Mouse (Mus musculus) hindbrain, embryonic 16.5 days (tissue): ENCODE results near the gene Tmem217. TPM values are rescaled to one million over a fixed set of nuclear protein-coding genes. Genes with fewer than 3 reads are reported as not detected.
A peak's percentile ranks its signal among the peaks of the same experiment; 100 is the strongest.

ENCODE experiments used
- ATAC-seq: fragments of 200-750 bp; cut with Nextera tagmentation; 2 replicates; pipeline ENCODE4 v1.8.0; 2017; ENCODE audit warnings: moderate TSS enrichment, moderate library complexity
- H3K27ac ChIP-seq: fragments of 300-500 bp; sonication (generic); 2 replicates; pipeline ENCODE4 v1.5.1; 2014; ENCODE audit warnings: low read depth, mild to moderate bottlenecking, control low read depth, low read length, moderate library complexity
- H3K27me3 ChIP-seq: fragments of 300-500 bp; sonication (generic); replicated peaks from 2 replicates; pipeline ENCODE4 v1.6.1; 2014; ENCODE audit warnings: low read length; ENCODE audit not compliant: control insufficient read depth, insufficient read depth
- H3K36me3 ChIP-seq: fragments of 300-500 bp; sonication (generic); 2 replicates; pipeline ENCODE4 v1.6.1; 2014; ENCODE audit warnings: mild to moderate bottlenecking, low read length, moderate library complexity, mixed read lengths; ENCODE audit not compliant: control insufficient read depth, insufficient read depth
- H3K4me1 ChIP-seq: fragments of 300-500 bp; sonication (generic); 2 replicates; pipeline ENCODE4 v1.6.1; 2014; ENCODE audit warnings: low read depth, low read length; ENCODE audit not compliant: control insufficient read depth, insufficient read depth
- H3K4me2 ChIP-seq: fragments of 300-500 bp; sonication (generic); 2 replicates; pipeline ENCODE4 v1.6.1; 2014; ENCODE audit warnings: mild to moderate bottlenecking, low read length, control low read depth, moderate library complexity
- H3K4me3 ChIP-seq: fragments of 300-500 bp; sonication (generic); 2 replicates; pipeline ENCODE4 v1.5.1; 2014; ENCODE audit warnings: mild to moderate bottlenecking, low read length, control low read depth, moderate library complexity
- H3K9ac ChIP-seq: fragments of 300-500 bp; sonication (generic); 2 replicates; pipeline ENCODE4 v1.6.1; 2014; ENCODE audit warnings: low read depth, mild to moderate bottlenecking, control low read depth, low read length, moderate library complexity
- H3K9me3 ChIP-seq: fragments of 300-500 bp; sonication (generic); 2 replicates; pipeline ENCODE4 v1.6.1; 2014; ENCODE audit warnings: mild to moderate bottlenecking, low read length, moderate library complexity; ENCODE audit not compliant: control insufficient read depth
- WGBS: fragments of 180-500 bp; shearing (Covaris S2); extraction: QIAGEN DNeasy Blood & Tissue Kit; methylation state at CpG from one replicate; pipeline ENCODE4 v1.1.7; 2014; 5-methylcytosine and 5-hydroxymethylcytosine counted together
- polyA plus RNA-seq: library from polyadenylated mRNA; unstranded; fragments of >200 nt; fragmentation: Nextera tagmentation; extraction: Ambion mirVana; gene quantifications from 2 replicates; pipeline ENCODE4 v1.2.1, GENCODE M21; 2015

Tmem217 gene
- polyA plus RNA-seq, 1 experiment from 2014 or later = 1.0 TPM

DNA sequence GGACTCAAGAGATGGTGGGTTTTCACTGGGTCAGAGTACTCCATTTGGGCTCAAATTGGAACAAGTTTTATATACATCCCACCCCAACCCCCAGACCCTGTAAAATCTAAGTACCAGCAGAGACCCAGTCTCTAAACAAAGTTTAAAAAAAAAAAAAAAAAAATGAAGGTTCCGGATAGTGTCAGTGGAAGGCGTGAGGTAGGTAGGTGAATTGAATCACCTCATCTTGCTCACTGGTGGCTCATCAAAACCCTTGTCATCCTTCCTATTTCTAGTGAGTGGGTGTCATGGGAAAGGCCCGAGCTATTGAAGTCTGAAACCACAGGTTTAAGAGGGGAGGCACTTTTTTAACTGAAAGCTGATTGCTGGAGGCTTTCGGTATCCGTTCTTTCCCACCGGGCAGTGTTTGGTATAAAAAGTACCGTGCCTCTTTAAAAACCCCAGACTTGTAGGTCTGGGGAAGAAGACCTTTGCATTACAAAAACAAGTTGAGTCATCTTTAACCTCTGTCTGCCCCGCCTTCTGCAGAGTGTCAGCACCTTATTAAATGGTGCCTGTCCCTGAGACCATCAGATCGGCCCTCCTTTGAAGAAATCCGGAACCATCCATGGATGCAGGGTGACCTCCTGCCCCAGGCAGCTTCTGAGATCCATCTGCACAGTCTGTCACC lies 58.0 kb downstream of the Tmem217 start:
- Histone ChIP-seq H3K4me2 (no peak overlapping the region), H3K9me3 (no peaks in the 10 kb centered on the region), H3K4me3 (no peak overlapping the region), H3K27ac (no peak overlapping the region), H3K9ac (no peak overlapping the region), H3K36me3 (no peaks in the 10 kb centered on the region), H3K4me1 (peaks cover 3% of the 10 kb centered on the region), H3K27me3 (no peaks in the 10 kb centered on the region)
- WGBS = 64% methylated on average over 10 of the region's 10 CpGs
- no peak for ATAC-seq

DNA sequence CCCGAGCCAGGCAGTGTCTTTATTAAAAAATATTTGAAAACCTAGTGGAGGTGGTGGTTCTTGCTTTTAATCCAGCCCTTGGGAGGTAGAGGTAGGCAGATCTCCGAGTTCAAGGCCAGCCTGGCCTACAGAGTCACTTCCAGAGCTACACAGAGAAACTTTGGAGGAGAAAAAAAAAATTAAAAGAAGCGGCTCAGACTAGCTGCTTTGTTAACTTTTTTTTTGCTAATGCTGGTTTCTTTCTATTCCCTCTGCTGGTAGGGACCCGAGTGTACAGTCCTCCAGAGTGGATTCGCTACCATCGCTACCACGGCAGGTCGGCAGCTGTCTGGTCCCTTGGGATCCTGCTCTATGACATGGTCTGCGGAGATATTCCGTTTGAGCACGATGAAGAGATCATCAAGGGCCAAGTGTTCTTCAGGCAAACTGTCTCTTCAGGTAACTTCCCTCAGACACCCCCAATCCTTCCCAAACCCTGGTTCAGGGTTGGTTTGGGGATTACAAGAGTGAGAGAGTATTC lies 58.7 kb downstream of the Tmem217 start:
- Histone ChIP-seq H3K9ac (no peak overlapping the region), H3K27me3 (no peaks in the 10 kb centered on the region), H3K4me1 (peaks cover 8% of the 10 kb centered on the region), H3K27ac (no peak overlapping the region), H3K36me3 (no peaks in the 10 kb centered on the region), H3K9me3 (no peaks in the 10 kb centered on the region), H3K4me2 (no peak overlapping the region), H3K4me3 (no peak overlapping the region)
- ATAC-seq = no peak
- WGBS = 74% methylated on average over 11 of the region's 11 CpGs

DNA sequence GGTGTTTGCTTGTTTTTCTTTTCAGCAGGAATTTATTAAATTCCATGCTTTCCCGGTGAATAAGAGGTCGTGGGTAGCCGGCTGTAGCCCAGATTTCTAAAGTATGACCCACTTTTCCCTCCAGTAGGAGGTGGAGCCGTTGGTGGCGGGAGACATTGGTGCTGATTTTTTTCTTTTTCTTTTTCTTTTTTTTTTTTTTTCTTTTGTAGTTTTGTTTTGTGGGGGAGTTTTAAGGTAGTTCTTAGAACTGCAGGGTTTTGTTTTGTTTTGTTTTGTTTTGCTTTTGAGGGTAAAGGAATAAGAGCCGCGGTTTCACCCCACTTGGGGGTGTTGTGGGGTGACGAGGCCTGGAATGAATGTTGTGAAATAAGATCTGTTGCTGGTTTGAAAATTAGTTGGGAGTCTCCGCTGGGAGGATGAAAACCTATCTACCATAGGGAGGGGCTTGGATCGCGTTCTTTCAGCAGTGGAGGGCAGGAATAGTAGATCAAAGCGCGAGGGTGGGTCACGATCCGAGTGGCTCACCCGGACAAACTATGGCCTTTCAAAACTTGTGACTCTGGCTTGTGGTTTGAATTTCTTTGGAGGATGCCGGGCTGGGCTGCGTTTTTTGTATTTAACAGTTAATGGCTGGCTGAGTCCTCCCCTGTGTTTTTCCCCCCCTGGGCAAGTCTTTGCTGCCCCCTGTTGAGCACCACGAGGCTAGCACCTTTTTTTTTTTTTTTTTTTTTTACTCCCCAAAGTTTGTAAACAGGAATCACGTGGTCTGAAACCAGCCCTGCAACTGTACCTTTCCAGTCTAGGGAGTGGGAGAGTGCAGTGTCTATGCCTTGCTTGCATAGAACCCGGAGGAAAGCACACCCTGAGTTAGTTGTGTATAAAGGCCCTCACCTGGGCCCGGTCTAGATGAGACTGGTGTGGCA lies 59.7 kb downstream of the Tmem217 start:
- Histone ChIP-seq H3K4me2 (peak overlapping the region; percentile 89), H3K4me1 (peaks cover 8% of the 10 kb centered on the region), H3K9me3 (no peaks in the 10 kb centered on the region), H3K9ac (peak overlapping the region; percentile 91), H3K36me3 (no peaks in the 10 kb centered on the region), H3K27ac (peak overlapping the region; percentile 91), H3K4me3 (peak overlapping the region; percentile 94), H3K27me3 (no peaks in the 10 kb centered on the region)
- no peak for ATAC-seq
- 4% methylated on average over 22 of the region's 22 CpGs for WGBS

DNA sequence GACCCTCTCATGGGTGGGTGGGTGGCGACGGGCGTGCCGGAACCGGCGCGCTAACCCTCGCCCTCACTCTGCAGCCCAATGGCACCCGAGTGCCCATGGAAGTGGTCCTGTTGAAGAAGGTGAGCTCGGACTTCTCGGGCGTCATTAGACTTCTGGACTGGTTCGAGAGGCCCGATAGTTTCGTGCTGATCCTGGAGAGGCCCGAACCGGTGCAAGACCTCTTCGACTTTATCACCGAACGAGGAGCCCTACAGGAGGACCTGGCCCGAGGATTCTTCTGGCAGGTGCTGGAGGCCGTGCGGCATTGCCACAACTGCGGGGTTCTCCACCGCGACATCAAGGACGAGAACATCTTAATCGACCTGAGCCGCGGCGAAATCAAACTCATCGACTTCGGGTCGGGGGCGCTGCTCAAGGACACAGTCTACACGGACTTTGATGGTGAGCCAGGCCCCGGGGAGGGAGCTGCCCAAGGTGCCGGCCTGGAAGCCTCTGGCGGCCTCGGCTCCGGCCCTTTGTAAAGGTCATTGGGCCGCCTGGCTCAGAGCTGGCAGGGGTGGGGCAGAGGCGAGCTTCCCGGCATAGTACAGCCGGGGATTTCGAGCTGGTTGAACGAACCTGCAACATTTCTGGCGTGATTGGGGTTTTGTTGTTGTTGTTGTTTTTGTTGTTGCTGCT lies 60.5 kb downstream of the Tmem217 start:
- H3K36me3 ChIP-seq = no peaks in the 10 kb centered on the region
- no peaks in the 10 kb centered on the region for H3K9me3 ChIP-seq
- under 1% methylated on average over 48 of the region's 48 CpGs for WGBS
- H3K27me3 ChIP-seq = no peaks in the 10 kb centered on the region
- H3K9ac ChIP-seq = peak overlapping the region; percentile 91
- ATAC-seq = peak; percentile 3; the same call in 1 of the 2 replicates
- H3K4me3 ChIP-seq = peak overlapping the region; percentile 94
- peak overlapping the region; percentile 89 for H3K4me2 ChIP-seq
- H3K27ac ChIP-seq = peak overlapping the region; percentile 91
- peaks cover 8% of the 10 kb centered on the region for H3K4me1 ChIP-seq

DNA sequence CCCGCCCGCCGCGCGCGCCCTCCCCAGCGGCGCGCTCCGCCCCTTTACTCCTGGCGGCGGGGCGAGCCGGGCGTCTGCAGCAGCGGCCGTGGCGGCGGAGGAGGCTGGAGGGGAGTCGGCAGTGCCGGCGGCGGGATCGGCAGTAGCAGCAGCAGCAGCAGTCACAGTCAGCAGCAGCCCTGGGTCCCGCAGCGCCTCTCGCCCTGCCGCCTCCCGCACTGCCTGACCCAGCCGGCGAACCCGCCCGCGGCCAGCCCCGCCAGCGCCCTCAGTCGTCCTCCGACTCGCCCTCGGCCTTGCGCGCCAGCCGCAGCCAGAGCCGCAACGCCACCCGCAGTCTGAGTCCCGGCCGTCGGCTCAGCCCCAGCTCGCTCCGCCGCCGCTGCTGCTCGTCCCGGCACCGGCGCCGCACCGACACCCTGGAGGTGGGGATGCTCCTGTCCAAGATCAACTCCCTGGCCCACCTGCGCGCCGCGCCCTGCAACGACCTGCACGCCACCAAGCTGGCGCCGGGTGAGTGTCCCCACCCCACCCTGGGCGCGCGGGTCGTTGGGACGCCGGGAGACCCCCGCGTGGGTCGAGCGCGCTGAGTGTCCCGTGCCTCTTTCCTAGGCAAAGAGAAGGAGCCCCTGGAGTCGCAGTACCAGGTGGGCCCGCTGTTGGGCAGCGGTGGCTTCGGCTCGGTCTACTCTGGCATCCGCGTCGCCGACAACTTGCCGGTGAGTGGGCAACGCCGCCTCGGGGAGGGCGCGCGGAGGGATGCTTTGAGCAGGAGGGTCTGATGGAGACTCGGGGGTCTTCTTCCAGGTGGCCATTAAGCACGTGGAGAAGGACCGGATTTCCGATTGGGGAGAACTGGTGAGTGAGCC lies 61.2 kb downstream of the Tmem217 start, which contains the start of gene Pim1:
Pim1 (plus strand) TSS at position 41 of the 869 bp plus-strand sequence.
- peak within 1 kb of the TSS; percentile 94 for H3K4me3 ChIP-seq
- no peaks in the 10 kb centered on the region for H3K36me3 ChIP-seq
- H3K27ac ChIP-seq = peak within 1 kb of the TSS; percentile 91
- under 1% methylated on average over 55 of the region's 99 CpGs for WGBS
- peak within 1 kb of the TSS; percentile 91 for H3K9ac ChIP-seq
- ATAC-seq = peak; percentile 13
- peaks cover 8% of the 10 kb centered on the region for H3K4me1 ChIP-seq
- no peaks in the 10 kb centered on the region for H3K27me3 ChIP-seq
- H3K4me2 ChIP-seq = peak within 1 kb of the TSS; percentile 89
- no peaks in the 10 kb centered on the region for H3K9me3 ChIP-seq

DNA sequence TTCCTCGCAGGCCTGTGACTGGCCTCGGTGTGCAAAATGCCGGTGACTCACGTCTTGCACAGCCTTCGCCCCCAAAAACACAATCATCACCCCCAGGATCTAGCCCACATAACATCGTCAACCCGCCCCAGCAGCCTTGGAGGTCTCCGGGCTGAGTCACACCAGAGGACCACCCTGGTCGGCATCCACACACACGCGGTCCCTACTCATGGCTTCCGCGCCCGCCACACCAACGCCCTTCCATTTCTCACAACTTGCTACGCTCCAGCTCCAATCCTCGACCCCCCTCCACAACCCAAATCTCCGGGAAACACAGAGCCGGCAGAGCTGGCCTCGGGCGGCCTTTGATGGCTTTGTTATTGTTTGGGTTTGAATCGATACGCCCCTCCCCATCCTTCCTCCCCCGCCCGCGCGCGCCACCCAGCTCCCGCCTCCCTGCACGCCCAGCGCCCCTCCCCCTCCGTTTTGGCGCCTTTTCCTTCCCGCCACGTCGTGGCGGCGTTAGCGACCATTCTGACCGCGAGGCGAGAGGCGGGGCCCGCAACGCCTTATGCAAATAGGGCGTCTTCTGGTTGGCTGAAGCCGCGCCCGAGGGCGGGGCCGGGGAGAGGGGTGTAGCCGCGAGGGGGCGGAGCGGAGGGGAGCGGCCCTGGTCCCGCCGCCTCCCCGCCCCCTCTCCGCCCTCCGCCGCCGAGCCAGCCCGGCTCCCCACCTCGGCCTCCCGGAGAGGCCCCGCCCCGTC lies 62.0 kb downstream of the Tmem217 start:
- under 1% methylated on average over 56 of the region's 68 CpGs for WGBS
- no peaks in the 10 kb centered on the region for H3K27me3 ChIP-seq
- H3K27ac ChIP-seq = peak overlapping the region; percentile 91
- ATAC-seq = peak; percentile 94
- H3K4me1 ChIP-seq = peaks cover 8% of the 10 kb centered on the region
- H3K36me3 ChIP-seq = no peaks in the 10 kb centered on the region
- peak overlapping the region; percentile 89 for H3K4me2 ChIP-seq
- H3K4me3 ChIP-seq = peak overlapping the region; percentile 94
- H3K9ac ChIP-seq = peak overlapping the region; percentile 91
- H3K9me3 ChIP-seq = no peaks in the 10 kb centered on the region

DNA sequence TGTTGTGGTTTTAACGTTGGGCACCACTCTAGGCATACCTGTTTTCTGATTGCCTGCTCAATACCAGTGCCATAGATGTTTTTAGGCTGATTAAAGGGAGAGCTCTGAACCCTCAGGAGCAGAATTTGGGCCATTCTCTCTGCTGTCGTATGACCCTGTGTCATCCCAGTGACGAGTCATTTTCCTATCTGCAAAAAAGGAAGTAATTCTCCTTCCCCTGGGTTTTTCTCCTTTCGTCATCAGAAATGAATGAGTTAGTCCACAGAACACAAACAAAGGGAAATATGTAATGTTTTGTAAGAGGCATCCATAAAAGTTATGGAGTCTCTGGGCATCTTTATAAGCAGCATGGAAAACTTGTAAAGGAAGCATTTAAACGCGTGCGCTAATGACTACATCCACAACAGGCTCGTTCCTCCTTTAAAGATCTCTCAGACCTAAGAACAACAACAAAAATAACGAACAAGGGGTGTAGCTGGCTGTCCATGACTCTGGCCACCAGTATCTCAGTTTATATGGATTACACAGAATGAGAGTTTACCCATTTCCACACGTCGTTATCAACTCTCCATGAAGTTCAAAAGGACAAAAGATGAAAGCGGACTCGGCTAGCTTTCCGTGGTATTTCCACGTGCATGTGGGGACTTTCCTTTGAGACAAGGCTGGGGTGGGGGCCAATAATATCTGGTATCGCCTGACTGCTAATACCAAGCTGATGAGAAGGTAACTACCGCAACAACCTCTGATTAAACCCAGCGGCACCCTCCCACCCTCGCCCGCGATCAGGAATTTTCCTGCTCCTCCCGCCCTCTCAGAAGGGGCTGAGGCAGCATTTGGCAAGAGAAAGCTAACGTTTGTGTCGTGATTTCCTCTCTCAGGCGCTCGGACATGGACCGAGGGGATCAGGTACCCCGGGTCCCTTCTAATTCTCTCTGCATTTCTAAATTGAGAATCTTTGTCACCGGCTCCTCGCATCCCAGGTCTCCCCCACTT lies 62.9 kb downstream of the Tmem217 start:
- Histone ChIP-seq H3K4me1 (peaks cover 8% of the 10 kb centered on the region), H3K36me3 (no peaks in the 10 kb centered on the region), H3K27ac (peak overlapping the region; percentile 76), H3K9me3 (no peaks in the 10 kb centered on the region), H3K4me2 (peak overlapping the region; percentile 65), H3K4me3 (peak overlapping the region; percentile 94), H3K27me3 (no peaks in the 10 kb centered on the region), H3K9ac (peak overlapping the region; percentile 66)
- ATAC-seq = peak; percentile 2; the same call in 1 of the 2 replicates
- 6% methylated on average over 30 of the region's 30 CpGs for WGBS
